Mouse (Mus musculus) bone marrow, adult 2 months (tissue): ENCODE data around the gene Tvp23a.

Experiments
- CTCF ChIP-seq: fragments of 200-500 bp; IDR thresholded peaks from 2 replicates; pipeline ENCODE4 v1.5.1; 2011; ENCODE audit warnings: low read length, control low read depth; ENCODE audit not compliant: control insufficient read depth, insufficient read depth
- POLR2A ChIP-seq: fragments of 200-500 bp; IDR thresholded peaks from 2 replicates; pipeline ENCODE4 v1.6.1; 2011; ENCODE audit warnings: low read depth, mild to moderate bottlenecking, control low read depth, low read length, borderline replicate concordance; ENCODE audit not compliant: control insufficient read depth

- TF ChIP-seq CTCF (no peak), POLR2A (no peak)
Observed at GRCm38 (mm10) chr16:10438055-10438454, 9.1 kb downstream of the Tvp23a start.
